Mouse (Mus musculus) effector memory CD4-positive, alpha-beta T cell, adult 7 months (primary cell): Measurements from ENCODE around the gene Eif2ak1. TPM values are rescaled to one million over a fixed set of nuclear protein-coding genes. Genes with fewer than 3 reads are reported as not detected.

ENCODE experiments used
- polyA plus RNA-seq: library from polyadenylated mRNA; unstranded; fragments of 100-300 nt; shearing (Covaris generic); gene quantifications from one replicate; pipeline ENCODE4 v1.2.1, GENCODE M21; 2017

The Eif2ak1 gene
- polyA plus RNA-seq, result 46.7 TPM

DNA sequence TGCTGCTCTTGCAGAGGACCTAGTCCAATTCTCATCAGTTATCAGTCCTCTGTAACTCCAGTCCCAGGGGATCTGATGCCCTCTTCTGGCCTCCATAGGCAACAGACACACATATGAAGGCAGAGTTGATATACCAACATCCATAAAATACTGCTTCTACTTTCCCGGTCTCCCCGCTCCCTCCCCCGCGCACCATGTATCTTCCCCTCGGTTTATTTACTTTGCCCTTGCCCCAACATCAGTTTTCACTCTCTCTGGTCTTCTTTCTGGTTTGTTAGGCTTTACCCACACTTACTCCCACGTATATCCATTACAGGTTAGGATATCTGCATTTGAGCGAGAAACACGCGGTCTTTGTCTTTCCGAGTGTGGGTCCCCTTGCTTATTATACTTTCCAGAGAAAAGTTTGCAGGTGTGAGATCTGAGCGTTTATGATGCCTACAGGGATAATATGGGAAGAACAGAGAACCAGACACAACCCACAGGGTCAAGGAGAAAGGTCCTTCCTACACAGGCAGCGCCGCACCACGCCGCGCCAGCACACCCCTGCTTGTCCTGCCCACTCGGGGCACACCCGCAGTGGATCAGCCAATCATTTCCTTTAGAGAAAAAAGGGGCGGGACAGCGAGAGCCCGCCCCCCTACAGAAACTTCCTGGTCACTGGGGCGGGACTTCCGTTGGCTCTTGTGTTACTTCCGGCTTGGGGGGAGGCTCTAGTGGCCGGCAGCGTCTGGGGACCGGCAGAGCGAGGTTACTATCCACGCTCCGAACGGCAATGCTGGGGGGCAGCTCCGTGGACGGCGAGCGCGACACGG lies at the start of gene Eif2ak1:
Gene Eif2ak1, plus strand, starts transcription at position 673 of the 815 bp plus-strand sequence.

DNA sequence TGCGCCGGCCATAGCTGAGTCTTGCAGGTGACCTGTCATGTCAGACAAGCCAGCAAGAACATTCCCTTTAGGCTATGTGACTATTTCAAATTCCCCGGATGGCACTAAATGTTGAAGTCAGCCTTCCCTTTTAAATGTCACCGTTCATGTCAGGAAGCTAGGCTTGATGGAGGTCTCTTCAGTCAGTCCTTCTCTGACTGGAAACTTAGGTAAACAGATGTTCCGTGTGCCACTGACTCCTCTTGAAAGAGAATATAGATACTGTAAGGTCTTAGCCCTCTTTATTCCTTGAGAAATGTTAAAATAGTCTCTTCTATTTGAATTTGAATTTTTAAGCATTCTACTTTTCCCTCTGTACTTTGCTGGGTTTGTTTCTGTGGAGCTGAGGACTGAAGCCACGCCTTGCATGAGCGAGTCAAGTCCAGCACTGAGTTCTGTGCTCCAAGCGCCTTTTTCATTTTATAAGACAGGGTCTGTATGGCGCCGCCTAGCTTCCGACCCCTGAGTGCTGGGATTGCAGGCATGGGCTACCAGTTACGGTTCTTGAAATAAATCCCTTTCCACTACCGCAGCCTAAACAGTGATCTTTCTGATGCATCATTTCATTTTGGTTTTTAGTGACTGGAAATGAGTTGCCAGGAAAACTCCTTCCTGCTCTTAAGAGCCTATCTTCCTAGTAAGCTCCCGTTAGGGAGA lies 80.2 kb downstream of the Eif2ak1 start, which contains the start of gene Ankrd61:
Gene Ankrd61, minus strand, starts transcription at position 51 of the 696 bp plus-strand sequence.

DNA sequence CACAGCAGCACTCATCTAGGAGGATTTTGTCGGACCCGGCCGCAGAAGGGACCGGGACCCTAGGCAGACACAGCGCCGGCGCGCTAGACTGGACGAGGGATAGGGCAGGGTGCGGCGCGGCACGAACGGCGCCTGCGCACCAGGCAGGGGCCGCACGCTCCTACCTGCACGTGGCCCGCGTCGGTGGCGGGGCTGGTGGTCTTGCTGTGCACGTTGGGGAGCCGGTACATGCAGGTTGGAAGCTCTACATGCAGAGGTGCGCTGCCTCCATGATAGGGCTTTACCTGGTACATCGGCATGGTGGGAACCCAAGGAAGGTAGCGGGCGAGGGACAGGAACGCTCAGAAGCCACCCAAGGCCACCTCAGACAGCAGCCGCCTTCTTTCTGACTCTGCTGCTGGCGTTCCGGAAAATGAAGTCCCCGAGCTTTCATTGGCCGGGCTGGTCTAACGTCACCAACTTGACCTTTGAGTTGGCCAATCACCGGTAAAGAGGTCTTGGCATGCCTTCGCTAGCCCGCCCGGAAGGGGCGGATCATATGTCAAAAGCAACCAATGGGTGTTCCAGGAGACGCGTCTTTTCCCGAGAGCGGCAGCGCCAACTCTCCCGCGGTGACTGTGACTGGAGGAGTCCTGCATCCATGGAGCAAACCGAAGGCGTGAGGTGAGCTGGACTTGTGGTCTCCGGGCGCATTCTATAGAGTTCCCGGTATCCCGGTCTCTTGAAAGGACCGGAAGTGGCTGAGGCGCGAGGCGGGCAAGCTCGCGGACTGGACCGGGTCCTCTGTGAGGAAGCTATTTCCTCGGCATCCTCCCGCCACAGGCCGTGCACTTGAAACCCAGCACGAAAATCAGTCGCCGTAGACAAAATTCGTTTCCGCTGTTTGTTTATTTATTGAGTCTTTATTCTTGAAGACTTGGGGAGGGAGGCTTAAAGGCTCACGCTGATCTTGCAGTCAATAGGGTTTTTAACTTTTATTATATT lies 92.1 kb downstream of the Eif2ak1 start, which contains the start of the genes Aimp2 and Pms2:
Gene Aimp2, minus strand, starts transcription at position 431 of the 984 bp plus-strand sequence.
Gene Pms2, plus strand, starts transcription at position 548 of the 984 bp plus-strand sequence.

DNA sequence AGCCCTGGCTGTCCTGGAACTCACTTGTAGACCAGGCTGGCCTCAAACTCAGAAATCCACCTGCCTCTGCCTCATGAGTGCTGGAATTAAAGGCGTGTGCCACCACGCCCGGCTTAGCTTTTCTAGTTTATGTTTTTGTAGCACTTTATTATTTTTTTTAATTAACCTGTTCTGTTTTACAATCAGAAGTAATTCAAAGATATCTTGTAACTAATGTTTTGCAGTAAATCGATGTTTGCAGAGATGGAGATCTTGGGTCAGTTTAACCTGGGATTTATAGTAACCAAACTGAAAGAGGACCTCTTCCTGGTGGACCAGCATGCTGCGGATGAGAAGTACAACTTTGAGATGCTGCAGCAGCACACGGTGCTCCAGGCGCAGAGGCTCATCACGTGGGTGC lies 110.3 kb downstream of the Eif2ak1 start, which contains the start of gene Gm42421:
Gene Gm42421, plus strand, starts transcription at position 301 of the 400 bp plus-strand sequence.

DNA sequence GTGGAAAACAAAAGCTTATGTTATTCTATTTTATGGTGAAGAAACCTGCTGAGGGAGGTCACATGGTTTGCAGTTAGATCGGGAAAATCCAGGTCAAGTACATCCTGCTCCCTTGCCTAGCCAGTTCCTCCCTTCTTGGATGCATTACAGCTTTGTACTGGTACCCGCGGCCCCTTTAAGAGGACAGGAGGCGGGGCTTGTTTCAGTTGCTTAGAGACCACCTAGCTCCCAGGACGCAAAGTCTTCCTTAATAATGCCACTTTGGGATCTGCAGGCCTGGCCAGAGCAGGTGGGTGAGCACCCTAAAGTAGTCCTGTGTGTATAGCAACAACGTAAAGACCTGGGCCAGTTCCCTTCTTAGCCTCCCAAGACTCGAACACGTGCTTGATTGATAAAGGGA lies 115.2 kb downstream of the Eif2ak1 start, which contains the start of gene Rsph10b:
Gene Rsph10b, plus strand, starts transcription at position 205 of the 400 bp plus-strand sequence.

Other genes starting within 250 kb of the Eif2ak1 start
- gene Cyth3, start 195.3 kb upstream of the Eif2ak1 start, polyA plus RNA-seq, result 11.8 TPM
- 23.5 TPM for gene Usp42, start 85.5 kb upstream of the Eif2ak1 start, polyA plus RNA-seq
- 0.23 TPM for gene Ankrd61, start 79.9 kb downstream of the Eif2ak1 start, polyA plus RNA-seq
- gene Aimp2, start 92.1 kb downstream of the Eif2ak1 start, polyA plus RNA-seq, result 35.7 TPM
- 23.3 TPM for gene Pms2, start 92.2 kb downstream of the Eif2ak1 start, polyA plus RNA-seq
- gene Gm42421, start 110.4 kb downstream of the Eif2ak1 start, polyA plus RNA-seq, result not detected
- 0.62 TPM for gene Rsph10b, start 115.2 kb downstream of the Eif2ak1 start, polyA plus RNA-seq
- gene Ccz1, start 197.1 kb downstream of the Eif2ak1 start, polyA plus RNA-seq, result 62.9 TPM
- gene Ocm, start 208.9 kb downstream of the Eif2ak1 start, polyA plus RNA-seq, result not detected